Mouse (Mus musculus): ENCODE results near the gene Comp. TPM values are rescaled to one million over a fixed set of nuclear protein-coding genes. Genes with fewer than 3 reads are reported as not detected.

The Comp gene
- polyA plus RNA-seq, 1 experiment from 2014 or later = 0.35 TPM

Other genes starting within 250 kb of the Comp start
- gene Nr2c2ap, start 242.2 kb upstream of the Comp start, polyA plus RNA-seq (2016; fragmentation: Nextera tagmentation; extraction: Ambion mirVana) = 29.6 and 35.9 TPM in 2 replicates
- 20.1 and 27.9 TPM in 2 replicates for gene Rfxank, start 234.4 kb upstream of the Comp start, polyA plus RNA-seq (2016; fragmentation: Nextera tagmentation; extraction: Ambion mirVana)
- 45.3 and 49.8 TPM in 2 replicates for gene Borcs8, start 234.1 kb upstream of the Comp start, polyA plus RNA-seq (2016; fragmentation: Nextera tagmentation; extraction: Ambion mirVana)
- 0.29 and 0.60 TPM in 2 replicates for gene Mef2b, start 233.8 kb upstream of the Comp start, polyA plus RNA-seq (2016; fragmentation: Nextera tagmentation; extraction: Ambion mirVana)
- gene Tmem161a, start 201.2 kb upstream of the Comp start, polyA plus RNA-seq (2016; fragmentation: Nextera tagmentation; extraction: Ambion mirVana) = 79.8 and 85.0 TPM in 2 replicates
- gene Slc25a42, start 161.3 kb upstream of the Comp start, polyA plus RNA-seq (2016; fragmentation: Nextera tagmentation; extraction: Ambion mirVana) = 2.8 and 3.6 TPM in 2 replicates
- 39.7 and 51.4 TPM in 2 replicates for gene Sugp2, start 139.3 kb upstream of the Comp start, polyA plus RNA-seq (2016; fragmentation: Nextera tagmentation; extraction: Ambion mirVana)
- gene Armc6, start 139.1 kb upstream of the Comp start, polyA plus RNA-seq (2016; fragmentation: Nextera tagmentation; extraction: Ambion mirVana) = 26.8 and 27.6 TPM in 2 replicates
- gene Homer3, start 90.7 kb upstream of the Comp start, polyA plus RNA-seq (2016; fragmentation: Nextera tagmentation; extraction: Ambion mirVana) = 139 and 151 TPM in 2 replicates
- 58.9 and 59.4 TPM in 2 replicates for gene Ddx49, start 71.1 kb upstream of the Comp start, polyA plus RNA-seq (2016; fragmentation: Nextera tagmentation; extraction: Ambion mirVana)
- gene Cope, start 71.0 kb upstream of the Comp start, polyA plus RNA-seq (2016; fragmentation: Nextera tagmentation; extraction: Ambion mirVana) = 293 and 321 TPM in 2 replicates
- gene Cers1, start 57.8 kb upstream of the Comp start, polyA plus RNA-seq (2016; fragmentation: Nextera tagmentation; extraction: Ambion mirVana) = 3.2 and 4.6 TPM in 2 replicates
- gene Gdf1, start 43.7 kb upstream of the Comp start, polyA plus RNA-seq (2016; fragmentation: Nextera tagmentation; extraction: Ambion mirVana) = 7.9 and 13.8 TPM in 2 replicates
- gene Upf1, start 20.3 kb upstream of the Comp start, polyA plus RNA-seq (2016; fragmentation: Nextera tagmentation; extraction: Ambion mirVana) = 25.6 and 26.7 TPM in 2 replicates
- gene Crtc1, start 66.0 kb downstream of the Comp start, polyA plus RNA-seq (2016; fragmentation: Nextera tagmentation; extraction: Ambion mirVana) = 20.1 and 23.2 TPM in 2 replicates
- 24.1 and 29.0 TPM in 2 replicates for gene Klhl26, start 103.4 kb downstream of the Comp start, polyA plus RNA-seq (2016; fragmentation: Nextera tagmentation; extraction: Ambion mirVana)
- gene Tmem59l, start 113.8 kb downstream of the Comp start, polyA plus RNA-seq (2016; fragmentation: Nextera tagmentation; extraction: Ambion mirVana) = 22.4 and 23.7 TPM in 2 replicates
- 79.8 and 126 TPM in 2 replicates for gene Crlf1, start 119.6 kb downstream of the Comp start, polyA plus RNA-seq (2016; fragmentation: Nextera tagmentation; extraction: Ambion mirVana)
- gene Rex1bd, start 133.2 kb downstream of the Comp start, polyA plus RNA-seq (2016; fragmentation: Nextera tagmentation; extraction: Ambion mirVana) = 126 and 143 TPM in 2 replicates
- gene Uba52, start 137.2 kb downstream of the Comp start, polyA plus RNA-seq (2016; fragmentation: Nextera tagmentation; extraction: Ambion mirVana) = 877 and 996 TPM in 2 replicates
- 297 and 310 TPM in 2 replicates for gene Fkbp8, start 154.2 kb downstream of the Comp start, polyA plus RNA-seq (2016; fragmentation: Nextera tagmentation; extraction: Ambion mirVana)
- 45.4 and 46.6 TPM in 2 replicates for gene Kxd1, start 154.4 kb downstream of the Comp start, polyA plus RNA-seq (2016; fragmentation: Nextera tagmentation; extraction: Ambion mirVana)
- 20.9 and 26.1 TPM in 2 replicates for gene Ell, start 165.9 kb downstream of the Comp start, polyA plus RNA-seq (2016; fragmentation: Nextera tagmentation; extraction: Ambion mirVana)
- 214 and 225 TPM in 2 replicates for gene Isyna1, start 220.8 kb downstream of the Comp start, polyA plus RNA-seq (2016; fragmentation: Nextera tagmentation; extraction: Ambion mirVana)
- gene Ssbp4, start 235.3 kb downstream of the Comp start, polyA plus RNA-seq (2016; fragmentation: Nextera tagmentation; extraction: Ambion mirVana) = 164 and 182 TPM in 2 replicates
- 0.38 and 0.64 TPM in 2 replicates for gene Lrrc25, start 242.6 kb downstream of the Comp start, polyA plus RNA-seq (2016; fragmentation: Nextera tagmentation; extraction: Ambion mirVana)

Measured in limb, embryonic 10.5 days (tissue).